Mouse (Mus musculus) lung, postnatal 14 days (tissue): ENCODE measurements around the gene Zfp507.

Experiments used
- DNase-seq: peaks from one replicate; pipeline ENCODE4 v3.0.0; 2021

Gene Zfp507

DNA sequence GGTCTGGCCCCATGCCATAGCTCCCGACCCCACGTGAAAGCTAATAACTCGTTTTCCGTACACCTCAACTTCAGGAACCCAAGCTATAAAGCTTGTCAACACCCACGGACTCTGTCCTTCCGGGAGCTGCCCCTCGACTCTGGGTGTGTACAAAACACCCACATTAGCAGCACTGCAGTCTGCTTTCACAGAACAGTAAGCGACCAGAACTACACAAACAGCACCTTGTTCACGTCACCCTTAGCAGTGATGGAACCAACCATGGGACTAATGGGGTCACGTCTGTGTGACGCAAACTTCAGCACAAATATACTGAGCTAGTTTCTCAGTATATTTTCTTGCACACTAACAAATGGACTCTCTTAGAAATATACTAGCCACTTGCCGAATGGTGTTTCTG lies 28.7 kb downstream of the Zfp507 start:
- DNase-seq: no peak

DNA sequence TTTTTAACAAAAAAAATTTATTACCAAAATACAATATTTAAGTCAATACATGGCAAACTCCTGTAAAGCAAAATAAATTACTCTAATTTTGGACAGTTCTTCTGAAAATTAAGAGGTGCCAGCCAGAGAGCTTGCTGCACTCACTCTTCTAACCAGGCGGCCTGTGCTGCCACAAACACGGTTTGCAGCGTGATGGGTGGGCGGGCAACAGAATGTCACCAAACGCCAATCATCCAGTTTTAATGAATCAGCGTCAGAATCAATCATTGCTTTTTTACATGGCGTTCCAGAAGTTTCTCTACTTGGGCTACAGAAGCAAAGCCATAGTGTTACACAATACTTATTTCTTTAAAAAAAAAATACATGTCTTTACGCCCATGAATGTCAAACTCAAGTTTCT lies 30.5 kb downstream of the Zfp507 start:
- no peak for DNase-seq

DNA sequence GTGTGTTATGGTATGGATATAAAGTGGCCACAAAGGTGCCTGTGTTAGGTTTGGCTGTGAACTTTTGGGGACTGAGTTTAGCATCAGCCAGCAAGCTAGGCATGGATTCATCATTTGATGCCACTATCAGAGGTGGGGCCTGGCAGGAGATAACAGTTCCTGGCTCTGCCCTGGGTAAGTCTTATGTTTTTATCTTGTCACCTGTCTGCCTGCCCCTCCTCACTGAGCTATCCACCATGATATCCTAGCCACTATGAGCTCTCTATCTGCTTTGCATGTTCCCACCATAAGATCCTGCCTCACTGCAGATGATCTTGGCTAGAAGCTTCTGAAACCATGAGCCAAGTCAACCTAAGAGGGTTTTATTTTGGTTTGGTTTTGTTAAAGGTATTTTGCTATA lies 31.7 kb downstream of the Zfp507 start:
- no peak for DNase-seq

DNA sequence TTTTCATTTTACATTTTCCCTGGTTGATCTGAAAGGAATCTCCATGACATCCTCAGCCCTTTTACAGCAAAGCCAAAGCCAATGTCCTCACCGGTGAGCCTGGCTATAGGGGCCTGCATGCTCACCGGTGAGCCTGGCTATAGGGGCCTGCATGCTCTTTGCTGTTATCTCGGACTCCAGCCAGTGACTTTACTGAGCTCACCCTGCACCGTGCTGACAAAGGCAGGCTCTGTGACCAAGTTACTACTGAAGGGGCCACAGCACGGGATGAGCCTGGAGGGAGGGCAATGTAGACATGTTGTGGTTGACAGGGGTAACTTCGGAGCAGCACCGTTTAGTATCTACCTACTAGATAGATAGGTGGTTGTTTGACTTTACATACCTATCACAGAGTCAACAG lies 32.7 kb downstream of the Zfp507 start:
- no peak for DNase-seq

- no peak for DNase-seq
Observed at GRCm38 (mm10) chr7:35764461-35764860, 38.3 kb downstream of the Zfp507 start.

GRCm38 (mm10) chr7:35761801-35762200 lies 41.0 kb downstream of the Zfp507 start:
- no peak for DNase-seq

DNA sequence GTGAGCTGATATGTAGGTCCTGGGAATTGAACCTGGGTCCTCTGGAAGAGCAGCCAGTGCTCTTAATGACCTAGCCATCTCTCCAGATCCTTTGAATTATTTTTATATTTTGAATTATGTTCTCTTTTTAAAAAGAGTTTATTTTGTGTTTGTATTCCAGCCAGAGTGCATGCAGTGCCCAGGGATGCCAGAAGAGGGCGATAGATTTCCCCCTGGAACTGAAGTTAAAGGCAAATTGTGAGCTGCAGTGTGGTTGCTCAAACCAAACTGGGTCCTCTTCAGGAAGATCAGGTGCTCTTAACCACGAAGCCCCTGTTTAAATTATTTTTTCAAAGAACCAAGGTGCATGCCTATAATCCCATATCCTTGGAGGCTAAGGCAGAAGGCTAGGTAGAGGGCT lies 43.2 kb downstream of the Zfp507 start:
- DNase-seq: no peak

GRCm38 (mm10) chr7:35756510-35757440 lies 46.0 kb downstream of the Zfp507 start:
- DNase-seq: no peak

GRCm38 (mm10) chr7:35754886-35755168 lies 48.0 kb downstream of the Zfp507 start:
- no peak for DNase-seq

- DNase-seq: peak; percentile 89
Observed at GRCm38 (mm10) chr7:35754033-35754885, 48.5 kb downstream of the Zfp507 start, which contains the start of gene Dpy19l3. Gene Dpy19l3 (minus strand): TSS chr7:35754454.

DNA sequence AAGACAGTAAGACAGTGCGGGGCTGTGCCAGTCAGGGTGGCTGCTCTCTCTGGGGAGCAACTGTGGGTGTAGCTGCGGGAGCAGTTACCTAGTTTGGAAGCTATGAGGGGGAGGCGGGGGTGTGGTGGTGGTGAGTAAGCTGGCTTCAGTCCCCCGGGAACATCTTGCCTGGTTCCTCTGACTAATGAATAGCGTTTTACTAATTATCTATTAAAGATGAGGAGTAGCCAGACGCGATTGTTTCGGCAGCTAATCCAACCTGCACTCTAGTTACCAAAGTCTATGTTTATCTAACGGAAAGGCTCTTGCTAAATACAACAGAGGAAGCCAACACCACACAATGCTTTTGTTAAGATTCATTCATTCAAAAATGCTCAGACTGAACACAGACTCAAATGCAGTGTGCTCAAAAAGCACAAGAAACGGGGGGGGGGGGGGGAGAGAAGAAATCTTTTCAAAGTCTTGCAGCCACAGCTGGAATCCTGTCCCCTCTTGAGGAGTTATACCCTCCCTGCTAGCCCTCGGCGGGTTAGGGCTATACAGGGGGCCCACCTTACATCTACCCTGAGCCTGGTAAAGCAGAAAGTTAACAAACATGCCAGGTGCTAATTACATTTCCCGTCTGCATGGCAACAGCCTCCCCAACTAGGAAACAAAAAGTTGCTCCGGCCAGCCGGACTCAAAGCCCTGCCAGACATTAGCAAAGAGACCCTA lies 49.3 kb downstream of the Zfp507 start:
- no peak for DNase-seq

GRCm38 (mm10) chr7:35750873-35751272 lies 51.9 kb downstream of the Zfp507 start:
- no peak for DNase-seq

GRCm38 (mm10) chr7:35747397-35747964 lies 55.3 kb downstream of the Zfp507 start:
- no peak for DNase-seq

DNA sequence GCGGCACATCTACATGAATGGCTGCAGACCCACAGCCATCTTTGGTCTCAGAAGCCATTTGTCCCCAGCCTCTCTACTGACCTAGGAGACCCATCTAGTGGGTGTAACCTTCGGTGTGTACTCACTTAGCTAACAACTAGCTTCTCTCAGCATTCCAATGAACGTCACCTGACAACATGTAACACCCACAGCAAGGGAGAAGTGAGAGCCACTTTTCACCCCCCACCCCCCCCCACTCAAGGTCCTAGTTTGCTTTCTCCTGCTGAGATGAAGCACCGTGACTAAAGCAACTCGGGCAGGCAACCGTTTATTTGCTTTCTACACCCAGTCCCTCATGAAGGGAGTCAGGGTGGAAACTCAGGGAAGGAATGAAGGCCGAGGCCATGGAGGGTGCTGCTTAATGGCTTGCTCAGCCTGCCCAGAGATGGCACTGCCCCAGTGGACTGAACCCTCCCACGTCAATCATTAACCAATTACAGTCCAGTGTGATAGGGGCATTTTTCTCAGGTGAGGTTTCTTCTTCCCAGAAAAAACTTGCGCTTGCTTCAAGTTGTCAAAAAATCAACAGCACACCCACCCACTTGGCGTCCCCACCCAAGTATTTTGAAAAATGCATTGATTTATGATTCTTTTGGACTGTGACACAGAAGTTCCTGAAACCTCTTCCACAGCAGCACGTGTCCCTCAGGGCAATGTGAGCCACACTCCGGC lies 56.0 kb downstream of the Zfp507 start:
- no peak for DNase-seq

DNA sequence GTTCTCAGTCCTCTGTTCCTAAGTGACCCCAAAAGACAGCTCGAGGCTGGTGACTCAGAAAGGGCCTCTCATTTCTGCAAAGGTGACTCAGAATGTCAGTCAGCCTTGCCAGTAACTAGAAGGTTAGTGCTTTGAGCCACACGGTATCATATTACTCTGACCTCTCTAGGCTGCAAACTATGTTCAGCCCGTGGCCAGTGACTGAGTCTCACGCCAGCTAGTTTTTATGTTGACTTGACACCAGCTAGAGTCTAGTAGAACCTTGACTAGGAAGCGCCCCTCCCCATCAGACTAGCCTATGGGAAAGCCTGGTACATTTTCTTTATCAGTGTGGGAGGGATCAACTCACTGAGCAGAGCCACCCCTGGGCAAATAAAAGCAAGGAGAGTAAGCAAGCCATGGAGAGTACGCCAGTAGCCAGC lies 57.5 kb downstream of the Zfp507 start:
- DNase-seq: no peak

DNA sequence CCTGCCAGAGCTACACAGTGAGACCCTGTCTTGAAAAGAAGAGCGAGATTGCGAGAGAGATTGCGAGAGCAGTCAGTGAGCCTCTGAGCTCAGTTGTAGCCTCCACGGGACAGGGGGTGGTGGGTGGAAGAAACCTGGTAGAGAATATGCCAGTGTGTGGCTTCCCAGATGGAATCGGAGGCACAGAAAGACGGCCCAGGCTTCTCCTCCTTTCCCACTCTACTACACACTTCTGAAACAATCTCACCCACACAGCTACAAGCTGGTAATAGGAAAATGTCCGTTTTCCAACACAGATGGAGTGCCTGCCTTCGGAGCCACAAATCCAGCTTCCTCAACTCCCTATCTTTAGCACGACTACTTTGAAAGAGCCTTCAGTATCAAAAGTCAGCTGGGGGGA lies 58.0 kb downstream of the Zfp507 start:
- DNase-seq: no peak

- no peak for DNase-seq
Observed at GRCm38 (mm10) chr7:35742310-35742709, 60.5 kb downstream of the Zfp507 start.

DNA sequence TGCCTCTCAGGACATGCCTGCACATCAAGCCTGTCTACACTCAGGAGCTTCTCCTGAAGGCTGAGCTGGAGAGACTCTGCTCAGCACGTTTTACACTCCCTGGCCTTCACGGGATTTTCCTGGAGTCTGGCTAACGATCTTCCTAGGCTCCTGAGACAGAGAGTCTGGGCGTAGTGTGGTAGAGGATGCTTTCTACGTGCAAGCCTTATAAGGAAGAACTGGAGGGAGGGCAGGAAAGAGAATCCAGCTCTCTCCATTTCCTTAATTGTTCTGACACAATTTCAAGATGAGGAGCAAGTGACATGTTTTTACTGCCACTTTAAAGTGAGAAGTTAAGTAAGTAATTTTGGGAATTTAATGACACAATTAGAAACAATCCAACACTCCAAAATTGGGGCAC lies 60.9 kb downstream of the Zfp507 start:
- no peak for DNase-seq

DNA sequence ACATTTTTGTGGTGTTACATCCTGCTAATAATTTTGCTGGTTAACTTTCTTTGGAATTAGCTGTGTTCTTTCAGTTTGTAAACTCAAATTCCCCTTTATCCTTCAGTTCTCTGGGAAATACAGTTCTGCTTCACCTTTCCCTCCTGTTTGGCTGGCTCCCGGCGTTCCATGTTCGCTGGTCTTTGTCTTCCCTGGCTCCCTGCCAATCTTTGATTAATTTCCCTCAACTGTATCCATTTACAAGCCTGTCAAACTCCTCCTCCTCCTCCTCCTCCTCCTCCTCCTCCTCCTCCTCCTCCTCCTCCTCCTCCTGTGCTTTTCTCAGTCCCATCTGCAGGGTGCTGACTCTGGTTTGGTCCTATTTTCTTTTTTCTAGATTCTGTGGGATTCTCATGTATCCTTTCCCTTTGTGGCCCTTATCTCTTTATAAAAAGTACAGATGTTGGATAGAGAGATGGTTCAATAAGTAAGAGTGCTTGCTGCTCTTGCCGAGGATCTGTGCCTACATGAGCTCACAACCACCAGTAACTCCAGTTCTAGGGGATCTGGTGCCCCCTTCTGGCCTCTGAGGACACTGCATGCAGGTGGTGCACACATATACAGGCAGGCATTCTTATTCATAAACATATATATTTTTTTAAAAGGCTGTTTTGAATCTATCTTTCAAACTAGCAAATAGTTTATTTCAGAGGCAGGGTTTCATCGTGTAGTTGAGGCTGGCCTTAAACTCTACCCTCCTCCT lies 62.1 kb downstream of the Zfp507 start:
- DNase-seq: peak; percentile 71

- no peak for DNase-seq
Observed at GRCm38 (mm10) chr7:35738871-35739270, 63.9 kb downstream of the Zfp507 start.

DNA sequence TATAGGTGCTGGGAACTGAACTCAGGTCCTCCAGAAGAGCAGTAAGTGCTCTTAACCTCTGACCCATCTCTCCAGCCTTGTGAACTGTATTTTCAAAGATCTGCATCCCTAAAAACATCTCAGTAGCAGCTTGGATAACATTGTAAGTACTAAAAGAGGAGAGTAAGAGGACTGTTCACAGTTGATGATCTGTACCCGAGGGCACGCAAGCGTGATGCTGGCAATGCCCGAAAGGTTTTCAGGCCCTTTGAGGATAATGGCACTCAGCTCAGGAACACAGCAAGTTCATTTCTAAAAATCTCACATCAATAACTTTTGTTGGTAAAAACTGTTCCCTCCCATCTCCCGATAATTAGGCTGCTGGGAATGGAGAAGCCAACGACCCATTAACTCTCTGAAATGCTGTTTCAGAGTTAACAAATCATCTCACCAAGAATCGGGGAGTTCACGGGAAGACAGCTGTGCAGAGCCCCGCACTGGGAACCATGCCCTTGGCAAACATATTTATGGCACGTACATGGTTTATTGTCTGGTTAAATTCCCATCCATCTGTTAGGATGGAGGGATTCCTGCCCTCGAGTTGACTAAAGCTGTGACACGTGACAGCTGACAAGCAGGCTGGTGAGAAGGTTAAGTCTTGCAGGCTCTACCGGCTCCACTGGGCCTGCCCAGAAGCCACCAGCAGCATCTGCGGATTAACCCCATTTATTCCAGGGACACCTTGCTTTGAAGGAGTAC lies 69.3 kb downstream of the Zfp507 start:
- DNase-seq: no peak
